Mouse (Mus musculus): Measurements from ENCODE around the gene Msantd2.

The Msantd2 gene

DNA sequence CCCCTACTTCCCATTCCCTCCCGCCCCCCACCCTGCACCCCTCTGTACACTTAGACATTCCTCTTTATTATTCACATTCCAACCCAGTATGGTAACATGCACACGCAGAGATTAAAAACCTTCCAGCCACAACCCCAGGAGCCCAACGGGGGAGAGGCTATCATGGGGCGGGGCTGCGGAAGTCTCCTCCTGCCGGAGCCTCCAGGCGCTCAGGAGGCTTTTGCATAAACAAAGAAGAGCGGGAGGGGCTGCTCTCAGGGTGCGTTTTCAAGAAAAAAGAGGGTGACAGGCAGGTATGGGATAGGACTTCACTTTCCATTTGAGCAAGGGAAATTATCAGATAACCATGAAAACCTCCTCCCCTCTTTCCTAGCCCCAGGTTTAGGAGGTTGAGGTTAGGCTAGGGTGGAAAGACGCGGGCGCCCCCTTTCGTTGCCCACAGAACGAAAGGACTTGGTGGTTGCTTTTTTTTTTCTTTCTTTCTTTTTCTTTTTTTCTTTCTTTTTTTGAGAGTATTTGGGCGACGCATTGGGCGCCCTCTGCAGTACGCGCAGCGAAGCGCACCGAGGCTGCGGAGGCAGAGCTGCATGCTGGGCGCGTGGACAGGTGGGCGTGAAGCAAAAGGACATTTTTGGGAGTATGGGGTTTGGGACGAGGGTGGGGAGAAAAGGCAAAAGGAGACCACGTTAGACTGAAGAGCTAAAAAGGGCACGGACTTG lies 55.5 kb downstream of the Msantd2 start:
- ChIA-PET CTCF (interaction anchor here (0.6 to 2.4 kb wide), 37 partner anchors 8 to 570 kb away, joined by 3 to 18 read pairs (median 4); partner anchors contain the start of genes Esam (in 1 of the 4) and Robo3 (in 1 of the 4)), POLR2A (interaction anchor here (0.6 to 5.1 kb wide), 11 partner anchors 11 to 217 kb away, joined by 3 to 36 read pairs (median 3); partner anchors contain the start of genes Esam (in 1 of the 4) and Msantd2 (in 1 of the 4))

GRCm38 (mm10) chr9:37545166-37545610 lies 56.1 kb downstream of the Msantd2 start:
- ChIA-PET POLR2A (interaction anchor here (0.6 to 5.1 kb wide), 10 partner anchors 12 to 217 kb away, joined by 3 to 36 read pairs (median 3); partner anchors contain the start of genes Esam (in 1 of the 4) and Msantd2 (in 1 of the 4)), CTCF (interaction anchor here (0.6 to 2.4 kb wide), 35 partner anchors 9 to 571 kb away, joined by 3 to 18 read pairs (median 4); partner anchors contain the start of gene Robo3 (in 1 of the 4))

GRCm38 (mm10) chr9:37545847-37546452 lies 56.8 kb downstream of the Msantd2 start:
- ChIA-PET POLR2A (interaction anchor here in 3 of 4 experiments (0.5 to 5.1 kb wide), 8 partner anchors 13 to 111 kb away, joined by 3 to 36 read pairs (median 4); partner anchors contain the start of genes Esam (in 1 of the 3), Msantd2 (in 1 of the 3) and Tbrg1 (in 1 of the 3)), CTCF (interaction anchor here (0.7 to 2.4 kb wide), 22 partner anchors 9 to 296 kb away, joined by 3 to 18 read pairs (median 4); partner anchors contain the start of gene Robo3 (in 1 of the 4))

- ChIA-PET CTCF (interaction anchor here (0.6 to 1.8 kb wide), 14 partner anchors 15 to 297 kb away, joined by 3 to 13 read pairs (median 4); no protein-coding TSS in a partner anchor), POLR2A (interaction anchor here in 1 of 4 experiments (0.7 to 1.6 kb wide), 3 partner anchors 20 to 110 kb away, joined by 3 to 6 read pairs (median 5); partner anchors contain the start of gene Tbrg1)
Measured at GRCm38 (mm10) chr9:37546889-37547288, 57.8 kb downstream of the Msantd2 start.

GRCm38 (mm10) chr9:37550435-37550834 lies 61.3 kb downstream of the Msantd2 start:
- ChIA-PET CTCF (interaction anchor here in 1 of 4 experiments (0.7 kb wide), 1 partner anchor 19 kb away, joined by 3 read pairs; no protein-coding TSS in a partner anchor), POLR2A (interaction anchor here in 1 of 4 experiments (0.6 to 1.2 kb wide), 3 partner anchors 73 to 117 kb away, joined by 3 read pairs; no protein-coding TSS in a partner anchor)

DNA sequence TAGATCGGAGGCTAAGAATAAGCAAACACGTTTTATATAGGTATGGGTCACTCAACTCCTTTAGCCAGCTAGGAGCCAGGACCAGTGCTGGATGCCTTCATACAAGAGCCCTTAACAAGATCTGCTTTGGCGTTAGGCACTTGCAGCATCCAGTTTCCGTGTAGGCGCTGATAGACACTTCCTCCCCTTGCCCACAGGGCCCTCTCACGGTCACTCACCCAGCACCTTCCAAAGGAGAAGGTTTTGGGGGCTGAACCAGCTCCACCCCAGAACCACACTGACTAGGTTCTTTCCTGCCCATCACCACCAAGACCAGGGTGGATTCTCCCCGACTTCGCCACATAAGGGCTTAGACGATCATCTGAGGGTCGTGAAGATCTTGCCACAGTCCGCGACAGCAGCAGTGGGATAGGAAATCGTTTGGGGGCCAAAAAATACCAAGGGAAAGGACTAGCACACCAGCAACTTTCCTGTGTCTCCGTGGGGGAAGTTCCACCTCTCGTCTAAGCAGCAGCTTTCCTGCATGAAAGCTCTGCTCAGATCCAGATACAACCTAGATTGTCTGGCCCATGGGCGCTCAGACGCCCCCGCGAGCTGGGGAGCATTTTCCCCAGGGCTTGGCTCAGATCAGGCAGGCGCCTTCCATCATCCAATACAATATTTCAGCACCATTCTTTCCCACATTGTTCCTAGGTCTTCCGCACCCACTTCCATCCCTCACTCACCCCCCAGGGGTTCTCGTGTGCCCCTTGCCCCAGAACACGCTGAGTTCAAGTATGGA lies 62.8 kb downstream of the Msantd2 start:
- ChIA-PET POLR2A (interaction anchor here in 1 of 4 experiments (1.0 to 1.2 kb wide), 3 partner anchors 10 to 62 kb away, joined by 3 to 4 read pairs (median 4); partner anchors contain the start of gene Spa17), CTCF (interaction anchor here in 1 of 4 experiments (0.5 kb wide), 1 partner anchor 63 kb away, joined by 7 read pairs; the partner anchor contains the start of gene Msantd2)

- POLR2A ChIA-PET, result interaction anchor here in 1 of 4 experiments (1.0 to 1.2 kb wide), 3 partner anchors 10 to 61 kb away, joined by 3 to 4 read pairs (median 4); partner anchors contain the start of gene Spa17
- CTCF ChIA-PET, result interaction anchor here in 1 of 4 experiments (0.5 kb wide), 1 partner anchor 64 kb away, joined by 7 read pairs; the partner anchor contains the start of gene Msantd2
Measured at GRCm38 (mm10) chr9:37552536-37553293, 63.6 kb downstream of the Msantd2 start, which contains the start of gene Nrgn. Nrgn (minus strand) TSS chr9:37552904.

DNA sequence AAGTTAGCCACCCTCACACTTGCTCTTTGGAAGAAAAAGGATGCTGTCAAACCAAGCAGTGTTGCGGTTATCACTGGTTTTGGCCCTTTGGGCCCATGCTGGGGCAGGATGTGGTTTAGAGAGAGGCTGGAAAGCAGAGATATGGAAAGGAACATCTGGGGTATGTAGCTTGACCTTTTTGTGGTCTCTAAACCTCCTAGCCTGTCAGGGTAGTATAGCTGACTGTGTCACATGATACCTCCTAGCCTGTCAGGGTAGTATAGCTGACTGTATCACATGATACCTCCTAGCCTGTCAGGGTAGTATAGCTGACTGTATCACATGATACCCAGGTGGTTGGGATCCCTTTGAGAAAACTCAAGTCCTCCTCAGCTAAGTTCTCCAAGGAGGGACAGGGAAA lies 65.2 kb downstream of the Msantd2 start:
- CTCF ChIA-PET, result interaction anchor here in 3 of 4 experiments (0.6 to 0.9 kb wide), 3 partner anchors 9 to 145 kb away, joined by 3 to 5 read pairs (median 3); no protein-coding TSS in a partner anchor
- POLR2A ChIA-PET, result interaction anchor here in 1 of 4 experiments (0.9 kb wide), 1 partner anchor 99 kb away, joined by 3 read pairs; no protein-coding TSS in a partner anchor

- POLR2A ChIA-PET, result interaction anchor here in 2 of 4 experiments (0.6 to 1.0 kb wide), 3 partner anchors 7 to 100 kb away, joined by 3 read pairs; no protein-coding TSS in a partner anchor
Measured at GRCm38 (mm10) chr9:37554838-37555748, 66.0 kb downstream of the Msantd2 start, which contains the start of gene Siae. Siae (plus strand) TSS chr9:37555698.

DNA sequence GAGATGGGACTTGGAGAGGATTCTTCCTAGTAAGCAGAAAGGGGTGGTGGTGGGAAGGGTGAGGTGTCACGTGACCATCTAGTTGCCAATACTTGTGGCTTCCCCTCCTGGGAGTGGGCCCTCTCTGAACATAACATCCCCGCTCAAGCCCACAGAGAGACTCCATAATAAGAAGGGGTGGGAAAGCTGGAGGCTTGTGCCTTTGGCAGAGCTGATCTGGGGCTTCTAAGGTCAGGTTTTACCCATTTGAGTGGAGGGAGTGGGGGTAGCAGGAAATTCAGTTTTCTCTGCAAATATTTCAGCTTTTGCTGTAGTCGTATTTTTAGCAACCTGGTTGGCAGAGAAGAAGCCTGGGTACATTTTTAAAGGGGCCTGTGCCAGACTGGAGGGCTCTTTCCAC lies 67.2 kb downstream of the Msantd2 start:
- POLR2A ChIA-PET, result interaction anchor here in 1 of 4 experiments (1.0 to 1.1 kb wide), 2 partner anchors 9 to 14 kb away, joined by 3 read pairs; no protein-coding TSS in a partner anchor
- CTCF ChIA-PET, result interaction anchor here in 1 of 4 experiments (1.1 kb wide), 1 partner anchor 11 kb away, joined by 4 read pairs; no protein-coding TSS in a partner anchor

More at GRCm38 (mm10) chr9:37554838-37555748, 66.0 kb downstream of the Msantd2 start, which contains the start of gene Siae:
- CTCF ChIA-PET, result interaction anchor here in 2 of 4 experiments (0.7 to 0.9 kb wide), 2 partner anchors 10 kb away, joined by 3 to 5 read pairs; no protein-coding TSS in a partner anchor

- POLR2A ChIA-PET, result interaction anchor here in 1 of 4 experiments (1.5 kb wide), 1 partner anchor 70 kb away, joined by 3 read pairs; no protein-coding TSS in a partner anchor
- CTCF ChIA-PET, result no interaction called here
Measured at GRCm38 (mm10) chr9:37560617-37561016, 71.5 kb downstream of the Msantd2 start.

GRCm38 (mm10) chr9:37563805-37564204 lies 74.7 kb downstream of the Msantd2 start:
- ChIA-PET POLR2A (interaction anchor here in 1 of 4 experiments (0.7 kb wide), 1 partner anchor 138 kb away, joined by 3 read pairs; no protein-coding TSS in a partner anchor), CTCF (no interaction called here)

GRCm38 (mm10) chr9:37567019-37567418 lies 77.9 kb downstream of the Msantd2 start:
- ChIA-PET CTCF (no interaction called here), POLR2A (no interaction called here)

- CTCF ChIA-PET, result no interaction called here
- POLR2A ChIA-PET, result no interaction called here
Measured at GRCm38 (mm10) chr9:37567454-37567853, 78.3 kb downstream of the Msantd2 start.

DNA sequence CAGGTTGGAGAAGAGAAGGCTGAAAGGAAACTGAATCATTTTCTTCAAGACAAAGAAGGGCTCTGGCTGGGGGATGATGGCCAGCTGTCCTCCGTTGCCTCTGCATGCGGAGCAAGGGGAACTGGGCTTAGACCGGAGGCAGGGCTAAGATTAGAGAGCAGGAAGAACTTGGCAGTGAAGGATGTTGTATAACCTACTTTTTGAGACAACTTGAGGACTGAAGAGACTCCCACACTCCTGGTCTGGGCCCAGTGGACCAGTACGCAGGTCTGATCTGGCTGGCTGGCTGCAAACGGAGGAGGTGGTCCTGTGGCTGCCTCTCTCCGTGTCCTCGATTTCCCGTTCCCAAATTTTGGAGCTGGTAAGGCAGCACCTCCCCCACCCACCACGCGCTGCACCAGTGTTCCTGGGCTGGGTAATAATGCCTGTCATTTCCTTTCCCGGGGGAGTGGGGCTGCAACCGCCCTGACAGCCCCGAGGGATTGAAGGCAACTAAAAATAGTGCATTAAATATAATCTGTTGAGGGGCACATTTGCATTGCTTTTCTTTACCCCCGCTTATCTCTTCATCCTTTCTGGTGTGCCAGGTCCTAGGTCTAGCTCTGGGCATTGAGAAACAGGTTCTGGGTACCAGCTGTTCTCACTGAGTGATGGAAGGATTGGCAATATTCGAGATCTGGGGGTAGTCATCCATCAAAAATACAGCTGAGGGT lies 78.9 kb downstream of the Msantd2 start:
- POLR2A ChIA-PET, result interaction anchor here in 1 of 4 experiments (0.5 kb wide), 1 partner anchor 129 kb away, joined by 3 read pairs; no protein-coding TSS in a partner anchor

More for the DNA sequence above, 78.9 kb downstream of the Msantd2 start:
- CTCF ChIA-PET, result interaction anchor here in 1 of 4 experiments (0.6 kb wide), 1 partner anchor 116 kb away, joined by 3 read pairs; no protein-coding TSS in a partner anchor

Measured in embryonic stem cell, embryonic (primary cell).